Mouse (Mus musculus) stomach, embryonic 16.5 days (tissue): Measurements from ENCODE around the gene Spaca9. TPM values are rescaled to one million over a fixed set of nuclear protein-coding genes. Genes with fewer than 3 reads are reported as not detected.

Source experiments
- ATAC-seq: fragments of 200-750 bp; cut with Nextera tagmentation; 2 replicates; pipeline ENCODE4 v1.8.0; 2017; ENCODE audit warnings: moderate number of reproducible peaks, moderate TSS enrichment; ENCODE audit not compliant: insufficient read depth, low FRiP score
- H3K27ac ChIP-seq: fragments of 300-500 bp; sonication (generic); 2 replicates; pipeline ENCODE4 v1.5.1; 2014; ENCODE audit warnings: low read length
- H3K27me3 ChIP-seq: fragments of 300-500 bp; sonication (generic); 2 replicates; pipeline ENCODE4 v1.6.1; 2014; ENCODE audit warnings: low read length, control low read depth, mixed read lengths; ENCODE audit not compliant: control insufficient read depth, insufficient read depth
- H3K36me3 ChIP-seq: fragments of 300-500 bp; sonication (generic); 2 replicates; pipeline ENCODE4 v1.6.1; 2014; ENCODE audit warnings: low read length; ENCODE audit not compliant: control insufficient read depth, insufficient read depth
- H3K4me1 ChIP-seq: fragments of 300-500 bp; sonication (generic); 2 replicates; pipeline ENCODE4 v1.6.1; 2014; ENCODE audit warnings: low read length, control low read depth, mixed read lengths; ENCODE audit not compliant: control insufficient read depth, insufficient read depth
- H3K4me2 ChIP-seq: fragments of 300-500 bp; sonication (generic); 2 replicates; pipeline ENCODE4 v1.6.1; 2014; ENCODE audit warnings: low read depth, low read length, mixed read lengths
- H3K4me3 ChIP-seq: fragments of 300-500 bp; sonication (generic); replicated peaks from 2 replicates; pipeline ENCODE4 v1.5.1; 2014; ENCODE audit warnings: mild to moderate bottlenecking, low read length
- H3K9ac ChIP-seq: fragments of 300-500 bp; sonication (generic); 2 replicates; pipeline ENCODE4 v1.6.1; 2014; ENCODE audit warnings: low read length
- H3K9me3 ChIP-seq: fragments of 300-500 bp; sonication (generic); replicated peaks from 2 replicates; pipeline ENCODE4 v1.6.1; 2016; ENCODE audit warnings: low read length, control low read depth; ENCODE audit not compliant: control insufficient read depth
- whole genome bisulfite sequencing: fragments of 180-500 bp; shearing (Covaris S2); extraction: QIAGEN DNeasy Blood & Tissue Kit; methylation state at CpG from one replicate; pipeline ENCODE4 v1.1.7; 2014; 5-methylcytosine and 5-hydroxymethylcytosine counted together
- polyA plus RNA-seq: library from polyadenylated mRNA; unstranded; fragments of >200 nt; fragmentation: Nextera tagmentation; extraction: Ambion mirVana; gene quantifications from 2 replicates; pipeline ENCODE4 v1.2.1, GENCODE M21; 2015

The Spaca9 gene
- polyA plus RNA-seq, 1 experiment from 2014 or later: 1.3 TPM

- Histone ChIP-seq H3K36me3 (no peaks in the 10 kb centered on the region), H3K4me3 (no peak overlapping the region), H3K4me2 (no peak overlapping the region), H3K27ac (no peak overlapping the region), H3K4me1 (no peaks in the 10 kb centered on the region), H3K9ac (no peak overlapping the region), H3K27me3 (no peaks in the 10 kb centered on the region), H3K9me3 (no peaks in the 10 kb centered on the region)
- ATAC-seq: no peak
- WGBS: 53% methylated on average over 9 of the region's 9 CpGs
Observed at GRCm38 (mm10) chr2:28723912-28724311, 24.4 kb upstream of the Spaca9 start.

- Histone ChIP-seq H3K36me3 (no peaks in the 10 kb centered on the region), H3K4me3 (no peak overlapping the region), H3K9me3 (no peaks in the 10 kb centered on the region), H3K4me2 (no peak overlapping the region), H3K27me3 (no peaks in the 10 kb centered on the region), H3K9ac (no peak overlapping the region), H3K27ac (no peak overlapping the region), H3K4me1 (no peaks in the 10 kb centered on the region)
- 87% methylated on average over 8 of the region's 8 CpGs for WGBS
- no peak for ATAC-seq
Observed at GRCm38 (mm10) chr2:28722419-28722818, 22.9 kb upstream of the Spaca9 start.

- ATAC-seq: no peak
Observed at GRCm38 (mm10) chr2:28713036-28713435, 13.5 kb upstream of the Spaca9 start.

GRCm38 (mm10) chr2:28706787-28707186 lies 7.3 kb upstream of the Spaca9 start:
- Histone ChIP-seq H3K27ac (no peak overlapping the region), H3K9ac (no peak overlapping the region), H3K4me1 (no peaks in the 10 kb centered on the region), H3K4me2 (no peak overlapping the region), H3K36me3 (no peaks in the 10 kb centered on the region), H3K4me3 (no peak overlapping the region), H3K9me3 (no peaks in the 10 kb centered on the region), H3K27me3 (no peaks in the 10 kb centered on the region)
- ATAC-seq: no peak
- 38% methylated on average over 6 of the region's 6 CpGs for WGBS

More at GRCm38 (mm10) chr2:28713036-28713435, 13.5 kb upstream of the Spaca9 start:
- H3K9me3 ChIP-seq: no peaks in the 10 kb centered on the region
- H3K36me3 ChIP-seq: no peaks in the 10 kb centered on the region
- H3K27ac ChIP-seq: no peak overlapping the region
- 80% methylated on average over 8 of the region's 8 CpGs for WGBS
- H3K27me3 ChIP-seq: no peaks in the 10 kb centered on the region
- H3K4me3 ChIP-seq: no peak overlapping the region
- no peak overlapping the region for H3K9ac ChIP-seq
- no peak overlapping the region for H3K4me2 ChIP-seq
- no peaks in the 10 kb centered on the region for H3K4me1 ChIP-seq

- ATAC-seq: no peak
- H3K9ac ChIP-seq: no peak overlapping the region
- WGBS: 59% methylated on average over 8 of the region's 8 CpGs
- H3K36me3 ChIP-seq: no peaks in the 10 kb centered on the region
- H3K27me3 ChIP-seq: no peaks in the 10 kb centered on the region
- no peaks in the 10 kb centered on the region for H3K9me3 ChIP-seq
- H3K4me1 ChIP-seq: no peaks in the 10 kb centered on the region
- no peak overlapping the region for H3K4me3 ChIP-seq
- no peak overlapping the region for H3K27ac ChIP-seq
- H3K4me2 ChIP-seq: no peak overlapping the region
Observed at GRCm38 (mm10) chr2:28706106-28706636, 6.6 kb upstream of the Spaca9 start.

GRCm38 (mm10) chr2:28701646-28702262 lies 2.2 kb upstream of the Spaca9 start:
- no peaks in the 10 kb centered on the region for H3K36me3 ChIP-seq
- no peaks in the 10 kb centered on the region for H3K27me3 ChIP-seq
- no peak overlapping the region for H3K27ac ChIP-seq
- no peak overlapping the region for H3K4me3 ChIP-seq
- H3K9ac ChIP-seq: no peak overlapping the region
- H3K9me3 ChIP-seq: no peaks in the 10 kb centered on the region
- no peak for ATAC-seq
- peaks cover 7% of the 10 kb centered on the region; the same call in 1 of the 2 replicates for H3K4me1 ChIP-seq
- WGBS: 59% methylated on average over 8 of the region's 8 CpGs
- H3K4me2 ChIP-seq: no peak overlapping the region

GRCm38 (mm10) chr2:28698566-28698965 lies 961 bp downstream of the Spaca9 start:
- no peaks in the 10 kb centered on the region for H3K27me3 ChIP-seq
- H3K27ac ChIP-seq: no peak overlapping the region
- peaks cover 7% of the 10 kb centered on the region; the same call in 1 of the 2 replicates for H3K4me1 ChIP-seq
- WGBS: 69% methylated on average over 5 of the region's 5 CpGs
- H3K4me3 ChIP-seq: no peak overlapping the region
- H3K36me3 ChIP-seq: no peaks in the 10 kb centered on the region
- no peak overlapping the region for H3K4me2 ChIP-seq
- H3K9ac ChIP-seq: no peak overlapping the region
- no peaks in the 10 kb centered on the region for H3K9me3 ChIP-seq
- no peak for ATAC-seq

- Histone ChIP-seq H3K4me1 (no peaks in the 10 kb centered on the region), H3K27me3 (no peaks in the 10 kb centered on the region), H3K4me3 (no peak overlapping the region), H3K9me3 (no peaks in the 10 kb centered on the region), H3K4me2 (no peak overlapping the region), H3K36me3 (no peaks in the 10 kb centered on the region), H3K9ac (no peak overlapping the region), H3K27ac (no peak overlapping the region)
- WGBS: 69% methylated on average over 9 of the region's 9 CpGs
- no peak for ATAC-seq
Observed at GRCm38 (mm10) chr2:28692692-28693091, 6.8 kb downstream of the Spaca9 start.

GRCm38 (mm10) chr2:28688431-28688830 lies 11.1 kb downstream of the Spaca9 start:
- WGBS: 35% methylated on average over 3 of the region's 3 CpGs
- H3K4me2 ChIP-seq: no peak overlapping the region
- no peaks in the 10 kb centered on the region for H3K9me3 ChIP-seq
- no peak overlapping the region for H3K4me3 ChIP-seq
- H3K27ac ChIP-seq: no peak overlapping the region
- H3K9ac ChIP-seq: no peak overlapping the region
- no peak for ATAC-seq
- no peaks in the 10 kb centered on the region; the same call in 1 of the 2 replicates for H3K36me3 ChIP-seq
- no peaks in the 10 kb centered on the region for H3K4me1 ChIP-seq
- H3K27me3 ChIP-seq: no peaks in the 10 kb centered on the region
